Mouse (Mus musculus): Measurements from ENCODE around the gene Insm1.

Insm1 gene

GRCm38 (mm10) chr2:146259787-146260560, 38.3 kb downstream of the Insm1 start:
- DNase-seq (ENCODE audit: inconsistent age in 2 of 2, low spot score in 1 of 2), result no peak

DNA sequence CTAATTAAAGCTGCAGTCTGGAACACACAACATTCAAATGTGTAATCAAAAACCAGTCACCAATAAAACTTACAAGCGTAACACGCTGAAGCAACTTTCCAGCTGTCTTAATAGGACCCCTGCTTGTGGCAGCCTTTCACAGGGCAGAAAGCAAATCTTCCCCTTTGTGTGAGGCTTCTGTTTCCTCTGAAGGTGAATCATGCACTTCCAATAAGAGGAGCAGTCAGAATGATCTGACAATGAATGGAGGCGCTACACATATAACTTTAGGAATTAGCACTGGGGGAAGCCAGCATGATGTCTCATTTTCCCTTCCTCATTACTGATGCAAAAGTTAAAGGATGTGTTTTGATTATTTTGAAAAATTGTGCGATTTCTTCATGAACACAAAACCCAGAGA, 39.4 kb downstream of the Insm1 start:
- DNase-seq (ENCODE audit: inconsistent age in 2 of 2, low spot score in 1 of 2), result no peak

DNA sequence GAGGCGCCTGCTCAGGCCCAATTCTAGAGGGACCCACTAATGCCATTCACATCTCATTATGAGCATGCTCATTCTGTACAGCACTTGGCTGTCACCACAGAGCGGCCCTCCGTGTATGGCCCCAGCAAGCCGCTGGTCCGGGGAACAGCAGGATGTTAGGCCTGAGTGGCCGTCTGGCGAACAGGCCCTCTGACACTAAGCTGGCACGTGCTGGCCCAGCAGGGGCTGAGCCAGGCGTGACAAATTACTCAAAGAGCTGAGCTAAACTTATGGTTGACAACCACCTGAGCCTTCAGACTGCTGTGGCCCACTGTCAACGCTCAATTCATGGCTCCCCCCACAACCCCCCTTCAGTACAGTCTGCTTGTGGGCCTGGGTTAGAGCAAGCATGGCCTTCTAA, 40.5 kb downstream of the Insm1 start:
- DNase-seq (ENCODE audit: inconsistent age in 2 of 2, low spot score in 1 of 2), result no peak

- DNase-seq (ENCODE audit: inconsistent age in 2 of 2, low spot score in 1 of 2), result no peak
Measured at GRCm38 (mm10) chr2:146262966-146263365, 41.2 kb downstream of the Insm1 start.

DNA sequence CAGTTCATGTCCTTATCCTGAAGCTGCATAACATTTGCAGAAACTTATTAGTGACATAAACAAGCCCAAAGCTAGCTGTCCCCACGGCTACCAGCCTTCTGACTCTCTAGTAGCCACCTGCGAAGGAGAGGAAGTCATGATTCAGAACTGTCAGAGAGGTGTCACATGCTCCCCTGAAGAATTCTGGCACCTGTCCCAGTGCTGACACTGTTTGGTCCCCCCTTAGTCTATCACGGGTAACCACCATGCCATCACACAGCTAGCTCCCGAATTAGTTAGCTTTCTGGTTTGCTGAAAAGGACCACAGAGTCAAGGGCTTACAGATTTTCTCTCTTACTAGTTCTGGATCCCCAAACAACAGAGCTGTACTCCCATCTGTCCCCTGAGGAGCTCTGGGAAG, 43.3 kb downstream of the Insm1 start:
- no peak for DNase-seq (ENCODE audit: inconsistent age in 2 of 2, low spot score in 1 of 2)

DNA sequence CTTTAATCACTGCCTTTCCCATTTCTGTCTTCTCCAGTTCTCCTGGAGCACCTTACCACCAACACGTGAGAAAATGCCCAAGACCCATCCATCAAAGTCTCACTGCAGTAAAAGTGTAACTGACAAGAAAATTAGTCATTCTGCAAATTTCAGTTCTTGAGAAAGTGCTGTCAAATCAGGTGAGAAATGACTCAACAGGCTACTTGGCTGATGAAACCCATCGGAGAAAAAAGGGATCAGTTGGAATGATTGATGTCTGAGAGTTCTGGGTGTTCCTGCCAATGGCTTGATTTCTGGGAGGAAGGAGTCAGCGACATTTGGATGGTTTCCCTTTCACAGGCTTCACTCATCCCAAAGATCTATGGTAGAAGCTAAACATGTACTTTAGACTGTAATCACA, 44.8 kb downstream of the Insm1 start:
- no peak for DNase-seq (ENCODE audit: inconsistent age in 2 of 2, low spot score in 1 of 2)
